Mouse (Mus musculus): ENCODE measurements around the gene Mia. TPM values are rescaled to one million over a fixed set of nuclear protein-coding genes. Genes with fewer than 3 reads are reported as not detected.

Gene Mia
- total RNA-seq (2021), result 1 to 10 TPM; 2.3 to 2.4 TPM

GRCm38 (mm10) chr7:27180837-27181695 lies at the start of gene Mia, which contains the start of gene Gm21983:
TSS of gene Mia (minus strand) at chr7:27181157.
TSS of gene Gm21983 (minus strand) at chr7:27181086.
- no peak for DNase-seq (ENCODE audit: extremely low spot score in 1 of 2, low spot score in 1 of 2)

GRCm38 (mm10) chr7:27228865-27229264 lies 47.9 kb upstream of the Mia start:
- DNase-seq (ENCODE audit: extremely low spot score in 1 of 2, low spot score in 1 of 2), result no peak

- peak; percentile 78 to 82 for DNase-seq (ENCODE audit: extremely low spot score in 1 of 2, low spot score in 1 of 2)
These were observed 47.4 kb upstream of the Mia start, which contains the start of gene Itpkc for GRCm38 (mm10) chr7:27228281-27228821. TSS of gene Itpkc (minus strand) at chr7:27228661.

- DNase-seq (ENCODE audit: extremely low spot score in 1 of 2, low spot score in 1 of 2), result no peak
These were observed 46.7 kb upstream of the Mia start for GRCm38 (mm10) chr7:27227676-27228075.

- no peak for DNase-seq (ENCODE audit: extremely low spot score in 1 of 2, low spot score in 1 of 2)
These were observed 46.3 kb upstream of the Mia start for GRCm38 (mm10) chr7:27227276-27227675.

- no peak for DNase-seq (ENCODE audit: extremely low spot score in 1 of 2, low spot score in 1 of 2)
These were observed 44.1 kb upstream of the Mia start for GRCm38 (mm10) chr7:27224877-27225575.

- no peak for DNase-seq (ENCODE audit: extremely low spot score in 1 of 2, low spot score in 1 of 2)
These were observed 41.6 kb upstream of the Mia start for GRCm38 (mm10) chr7:27222538-27222937.

- no peak for DNase-seq (ENCODE audit: extremely low spot score in 1 of 2, low spot score in 1 of 2)
These were observed 41.0 kb upstream of the Mia start for GRCm38 (mm10) chr7:27221939-27222338.

GRCm38 (mm10) chr7:27219937-27220336 lies 39.0 kb upstream of the Mia start:
- DNase-seq (ENCODE audit: extremely low spot score in 1 of 2, low spot score in 1 of 2), result no peak

GRCm38 (mm10) chr7:27218586-27218985 lies 37.6 kb upstream of the Mia start:
- no peak for DNase-seq (ENCODE audit: extremely low spot score in 1 of 2, low spot score in 1 of 2)

- DNase-seq (ENCODE audit: extremely low spot score in 1 of 2, low spot score in 1 of 2), result no peak
These were observed 31.7 kb upstream of the Mia start for GRCm38 (mm10) chr7:27212626-27213025.

GRCm38 (mm10) chr7:27203730-27204449 lies 22.9 kb upstream of the Mia start:
- DNase-seq (ENCODE audit: extremely low spot score in 1 of 2, low spot score in 1 of 2), result no peak

GRCm38 (mm10) chr7:27198779-27199178 lies 17.8 kb upstream of the Mia start:
- no peak for DNase-seq (ENCODE audit: extremely low spot score in 1 of 2, low spot score in 1 of 2)

- DNase-seq (ENCODE audit: extremely low spot score in 1 of 2, low spot score in 1 of 2), result no peak
These were observed 17.4 kb upstream of the Mia start for GRCm38 (mm10) chr7:27198355-27198754.

GRCm38 (mm10) chr7:27197634-27198033 lies 16.7 kb upstream of the Mia start:
- DNase-seq (ENCODE audit: extremely low spot score in 1 of 2, low spot score in 1 of 2), result no peak

GRCm38 (mm10) chr7:27197136-27197535 lies 16.2 kb upstream of the Mia start:
- no peak for DNase-seq (ENCODE audit: extremely low spot score in 1 of 2, low spot score in 1 of 2)

GRCm38 (mm10) chr7:27195681-27196611 lies 15.0 kb upstream of the Mia start, which contains the start of the genes BC024978 and Snrpa:
TSS of gene BC024978 (plus strand) at chr7:27195781.
TSS of gene Snrpa (minus strand) at chr7:27196271.
- DNase-seq (ENCODE audit: extremely low spot score in 1 of 2, low spot score in 1 of 2), result peak; percentile 82 to 87

GRCm38 (mm10) chr7:27193731-27194130 lies 12.8 kb upstream of the Mia start:
- no peak for DNase-seq (ENCODE audit: extremely low spot score in 1 of 2, low spot score in 1 of 2)

- no peak for DNase-seq (ENCODE audit: extremely low spot score in 1 of 2, low spot score in 1 of 2)
These were observed 11.5 kb upstream of the Mia start for GRCm38 (mm10) chr7:27192434-27192833.

Data from layer of hippocampus, postnatal 25 days (tissue).